In genomic region chr6:99435140-99435539, GRCm38 (mm10) we compare ENCODE assay signal across 12 mouse cellular contexts.
A peak's percentile ranks its signal among the peaks of the same experiment; 100 is the strongest.
DNase-seq lines count a peak whose midpoint lies in the region; ATAC-seq and TF ChIP-seq lines count a peak whose summit lies in the region.
"Had no signal": no experiment of that assay in that cellular context is flagged by ENCODE, and none has a peak within 500 bp of the region (broad histone marks: within the 10 kb centered on the region; RNA-seq: fewer than 3 reads in every experiment).

No protein-coding gene starts in this region.

- no peak overlapping the region; the same call in 1 of the 2 replicates for H3K4me3 ChIP-seq in spleen, adult 2 months (ENCODE audit: extremely low read depth, insufficient read depth, insufficient read length)
- peak overlapping the region; percentile 46 for H3K4me3 ChIP-seq in bone marrow, adult 2 months (replicated peaks; ENCODE audit: control insufficient read depth, low read depth, low read length)
- H3K4me3 ChIP-seq: layer of hippocampus, adult 2 months; megakaryocyte, embryonic 14.5 days had no signal

- H3K36me3 ChIP-seq in spleen, adult 2 months (ENCODE audit: control insufficient read depth, insufficient read depth, low read length), result no peaks in the 10 kb centered on the region

- peak overlapping the region; percentile 65 for H3K27ac ChIP-seq in spleen, adult 2 months (ENCODE audit: insufficient read depth, low read length)
- peak overlapping the region; percentile 76 for H3K27ac ChIP-seq in bone marrow, adult 2 months (ENCODE audit: control insufficient read depth, insufficient read depth, low read depth, low read length, poor library complexity)
- H3K27ac ChIP-seq: layer of hippocampus, adult 2 months had no signal

- ATAC-seq in megakaryocyte, adult 5-6 weeks (ENCODE audit: poor library complexity, severe bottlenecking), result peak; percentile 79
- ATAC-seq: hindbrain, embryonic 16.5 days had no signal

- no peak for TF ChIP-seq POLR2A in spleen, adult 2 months (IDR thresholded peaks at IDR 0.05; ENCODE audit: low read depth, low read length)
- no peak for TF ChIP-seq POLR2A in bone marrow, adult 2 months (IDR thresholded peaks at IDR 0.05; ENCODE audit: borderline replicate concordance, control insufficient read depth, low read depth, low read length)

- DNase-seq in spleen, adult 2 months (ENCODE audit: low read depth in 1 of 2, low spot score in 2 of 2), result peak in 1 of 2 experiments; percentile 45
- DNase-seq in spleen, adult 12 weeks (ENCODE audit: low spot score), result no peak
- peak; percentile 38 for DNase-seq in thymus, postnatal 14 days
- DNase-seq in MN1 (ENCODE audit: low spot score), result no peak
- no peak for DNase-seq in ovary, adult 18-20 months (ENCODE audit: low spot score)
- DNase-seq: cerebellum, adult 9-11 months; gastrocnemius, postnatal 10 days had no signal

- H3K27me3 ChIP-seq in spleen, adult 2 months (ENCODE audit: control insufficient read depth, insufficient read depth, low read length), result no peaks in the 10 kb centered on the region
- H3K27me3 ChIP-seq: megakaryocyte, embryonic 14.5 days had no signal

- WGBS in spleen, adult 2 months, result 42% methylated on average over 10 of the region's 10 CpGs
- WGBS in bone marrow, adult 2 months, result 36% methylated on average over 10 of the region's 10 CpGs

- H3K4me1 ChIP-seq in spleen, adult 2 months (ENCODE audit: control insufficient read depth, insufficient read depth, insufficient read length), result peaks cover 22% of the 10 kb centered on the region; the same call in 1 of the 2 replicates
- peaks cover 5% of the 10 kb centered on the region; the same call in 1 of the 2 replicates for H3K4me1 ChIP-seq in bone marrow, adult 2 months (ENCODE audit: control insufficient read depth, insufficient read depth, low read length)

- no peak for TF ChIP-seq CTCF in spleen, adult 2 months (IDR thresholded peaks at IDR 0.05; ENCODE audit: extremely low read depth, insufficient read depth, insufficient read length, insufficient replicate concordance)
- TF ChIP-seq CTCF in bone marrow, adult 2 months (IDR thresholded peaks at IDR 0.05; ENCODE audit: control insufficient read depth, insufficient read depth, low read length), result no peak
